Mouse (Mus musculus) adrenal gland, postnatal 25 days (tissue): ENCODE results near the gene Olfr1246. TPM values are rescaled to one million over a fixed set of nuclear protein-coding genes. Genes with fewer than 3 reads are reported as not detected.
"Not testable (repeated sequence)": the region's sequence is repeated elsewhere in the genome, so short reads cannot be mapped to it uniquely, and the experiment has no call there.

Source experiments
- DNase-seq: peaks from one replicate; pipeline ENCODE4 v3.0.0; 2021; ENCODE audit warnings: mixed read lengths
- long read RNA-seq: library from polyadenylated mRNA; stranded (forward); transcript quantifications from one replicate; pipeline ENCODE4 v2.0.0, GENCODE M21; 2021
- total RNA-seq: library from RNA; stranded (reverse); gene quantifications from 2 replicates; pipeline ENCODE4 v1.2.3, GENCODE M21; 2021

The Olfr1246 gene
- not detected in 2 replicates for total RNA-seq
- long read RNA-seq, result 0 reads

DNA sequence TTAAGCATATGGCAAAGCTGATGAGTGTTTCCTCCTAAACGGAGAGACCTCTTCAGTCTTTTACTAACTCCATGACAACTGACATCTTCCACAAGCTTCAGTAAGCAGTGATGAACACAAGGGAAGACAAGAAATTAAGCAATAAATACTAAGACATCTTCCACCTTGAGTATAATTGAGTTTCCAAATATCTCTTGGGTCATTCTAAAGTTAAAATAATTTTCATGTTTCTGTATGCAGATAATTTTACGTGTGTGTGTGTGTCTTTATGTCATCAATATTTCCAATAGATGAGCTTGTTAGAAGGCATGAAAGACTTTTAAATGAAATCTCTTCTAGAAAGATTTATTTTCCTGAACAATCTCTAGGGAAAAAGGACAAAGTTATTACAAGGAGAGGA, at the start of gene Olfr1246:
Olfr1246 (minus strand) TSS at position 101 of the 400 bp plus-strand sequence.
- DNase-seq, result no peak

DNA sequence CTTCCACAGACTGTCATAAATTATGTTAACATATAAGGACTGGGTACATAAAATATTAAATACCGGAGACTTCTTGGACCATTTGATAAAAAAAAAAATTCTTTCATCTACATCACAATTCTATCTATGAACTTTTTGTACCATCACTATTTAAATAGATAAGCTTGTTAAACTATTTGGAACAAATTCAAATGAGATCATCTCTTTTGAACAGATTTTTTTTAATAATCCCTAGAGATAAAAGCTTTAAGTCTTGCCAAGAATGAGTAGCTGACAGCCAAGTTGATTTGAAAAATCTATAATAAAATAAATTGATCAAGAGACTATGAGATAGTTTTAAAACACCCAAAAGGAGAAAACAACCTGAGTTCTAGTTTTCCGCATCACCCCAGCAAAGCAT, 41.9 kb upstream of the Olfr1246 start, which contains the start of gene Olfr1249:
Olfr1249 (minus strand) TSS at position 101 of the 400 bp plus-strand sequence.
- DNase-seq, result no peak

DNA sequence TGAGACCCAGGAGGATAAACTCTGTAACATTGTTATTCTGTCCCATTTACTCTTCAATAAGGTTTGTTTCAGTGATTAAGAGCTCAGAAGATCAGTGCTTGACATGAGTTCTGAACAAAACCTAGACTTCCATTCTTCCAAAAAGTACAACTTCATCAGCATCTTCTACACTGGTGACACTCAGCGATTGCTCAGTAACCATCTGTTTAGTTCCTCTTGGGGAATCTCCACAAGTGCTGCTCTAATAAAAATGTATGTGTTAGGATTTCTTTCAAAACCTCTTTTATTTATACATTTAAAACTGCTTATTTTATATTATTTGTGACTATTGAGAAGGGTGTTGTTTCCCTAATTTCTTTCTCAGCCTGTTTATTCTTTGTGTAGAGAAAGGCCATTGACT, 25.2 kb upstream of the Olfr1246 start, which contains the start of gene Olfr1248:
Olfr1248 (minus strand) TSS at position 101 of the 400 bp plus-strand sequence.
- DNase-seq, result not testable (repeated sequence)

DNA sequence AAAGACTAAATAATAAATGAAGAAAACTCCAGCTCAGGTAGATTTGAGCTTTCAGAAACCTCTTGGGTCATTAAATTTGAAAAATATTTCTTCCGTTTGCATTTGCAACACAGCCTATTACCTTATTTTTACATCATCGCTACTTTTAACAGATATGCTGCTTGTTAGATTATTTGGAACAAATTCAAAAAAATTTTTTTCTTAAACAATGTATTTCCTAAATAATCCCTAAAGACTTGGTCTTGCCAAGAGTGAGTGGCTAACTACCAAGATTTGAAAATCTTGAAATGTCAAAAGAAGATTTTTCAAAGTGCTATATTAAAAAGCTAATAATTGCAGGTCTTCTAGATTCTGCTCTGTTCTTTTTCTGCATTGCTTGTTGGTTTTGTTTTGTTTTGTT, 21.1 kb upstream of the Olfr1246 start, which contains the start of gene Olfr1247:
Olfr1247 (minus strand) TSS at position 101 of the 400 bp plus-strand sequence.
- DNase-seq, result no peak

DNA sequence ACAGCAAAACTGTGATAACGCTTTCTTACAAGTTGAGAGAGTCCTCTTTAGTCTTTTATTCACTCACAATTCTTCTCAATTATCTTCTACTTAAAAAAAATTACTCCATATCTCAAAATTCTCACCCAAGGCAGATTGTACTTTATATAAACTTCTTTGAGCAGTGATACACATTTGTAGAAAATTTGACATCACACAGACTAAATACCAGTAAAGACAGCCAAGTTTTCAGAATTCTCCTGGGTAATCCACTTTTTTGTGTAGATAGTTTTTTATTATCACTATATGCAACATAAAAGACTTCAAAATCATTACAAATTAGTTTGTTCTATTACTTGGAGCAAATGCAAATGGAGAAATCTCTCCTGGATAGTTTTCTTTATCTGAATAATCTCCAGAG, 14.6 kb downstream of the Olfr1246 start, which contains the start of gene Olfr1245:
Olfr1245 (minus strand) TSS at position 101 of the 400 bp plus-strand sequence.
- no peak for DNase-seq

DNA sequence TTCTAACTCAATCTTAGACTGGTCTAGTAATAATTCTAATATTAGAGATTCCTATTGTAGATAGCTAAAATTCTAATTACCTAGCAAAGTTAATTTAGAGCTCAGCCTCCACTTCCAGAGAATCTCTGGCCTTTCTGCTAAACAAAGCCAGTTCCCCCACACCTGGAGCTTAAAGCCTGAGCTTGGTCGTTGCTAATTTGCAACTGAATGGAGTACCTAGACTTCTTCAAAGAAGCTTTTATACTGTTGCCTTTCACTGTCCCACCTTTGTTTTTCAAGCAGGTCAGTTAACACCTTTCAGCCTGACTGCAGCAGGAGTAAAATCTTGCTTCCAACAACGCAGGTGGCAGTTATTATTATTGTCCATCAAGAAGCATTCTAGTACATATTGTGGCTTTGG, 30.3 kb downstream of the Olfr1246 start:
- DNase-seq, result not testable (repeated sequence)

DNA sequence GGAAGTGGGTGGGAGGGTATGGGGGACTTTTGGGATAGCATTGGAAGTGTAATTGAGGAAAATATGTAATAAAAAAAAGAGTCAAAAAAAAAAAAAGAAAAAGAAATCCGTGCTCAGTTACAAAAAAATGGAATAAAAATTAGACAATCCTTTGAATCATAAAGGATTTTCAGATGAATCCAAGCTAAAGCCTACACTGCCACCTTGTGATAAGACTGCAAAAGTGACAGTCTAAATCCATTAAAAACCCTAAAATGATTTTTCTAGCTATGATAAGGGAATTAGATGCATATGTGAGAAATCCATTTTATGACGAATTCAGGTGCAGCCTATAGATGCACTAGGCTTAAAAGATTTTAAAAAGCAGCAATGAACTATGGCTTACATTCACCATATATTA, 48.4 kb downstream of the Olfr1246 start:
- DNase-seq, result no peak

DNA sequence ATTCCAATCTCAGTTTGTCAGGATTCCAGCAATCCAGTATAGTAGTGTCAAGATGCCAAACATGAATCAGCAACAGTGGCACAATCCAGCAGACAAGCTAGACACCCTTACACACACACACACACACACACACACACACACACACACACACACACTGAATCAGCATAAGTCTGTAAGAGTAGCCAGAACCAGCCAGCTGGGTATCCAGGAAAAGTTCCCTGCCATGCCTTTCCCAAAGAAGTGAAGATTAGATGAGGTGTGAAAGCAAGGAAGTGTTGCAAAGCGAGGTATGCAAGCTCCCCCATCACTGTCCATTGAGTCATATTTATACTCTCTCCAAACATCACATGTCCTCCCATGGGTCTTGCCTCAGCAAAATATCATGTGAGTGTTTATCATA, 53.0 kb downstream of the Olfr1246 start:
- DNase-seq, result no peak

Other genes with a start within 250 kb of the Olfr1246 start
- not detected in 2 replicates for gene Olfr1234, start 228.3 kb downstream of the Olfr1246 start, total RNA-seq
- gene Olfr1238, start 183.5 kb downstream of the Olfr1246 start, total RNA-seq, result not detected in 2 replicates
- not detected in 2 replicates for gene Olfr1239, start 172.8 kb downstream of the Olfr1246 start, total RNA-seq
- not detected in 2 replicates for gene Olfr1240, start 150.2 kb downstream of the Olfr1246 start, total RNA-seq
- not detected in 2 replicates for gene Olfr1241, start 106.0 kb downstream of the Olfr1246 start, total RNA-seq
- not detected in 2 replicates for gene Olfr1242, start 94.8 kb downstream of the Olfr1246 start, total RNA-seq
- not detected in 2 replicates for gene Olfr1243, start 61.7 kb downstream of the Olfr1246 start, total RNA-seq
- gene Olfr1245, start 14.7 kb downstream of the Olfr1246 start, total RNA-seq, result not detected in 2 replicates
- not detected in 2 replicates for gene Olfr1247, start 21.0 kb upstream of the Olfr1246 start, total RNA-seq
- not detected in 2 replicates for gene Olfr1248, start 25.1 kb upstream of the Olfr1246 start, total RNA-seq
- not detected in 2 replicates for gene Olfr1249, start 41.8 kb upstream of the Olfr1246 start, total RNA-seq
- gene Olfr1250, start 68.3 kb upstream of the Olfr1246 start, total RNA-seq, result not detected in 2 replicates
- not detected in 2 replicates for gene Olfr1251, start 78.8 kb upstream of the Olfr1246 start, total RNA-seq
- not detected in 2 replicates for gene Olfr1252, start 131.9 kb upstream of the Olfr1246 start, total RNA-seq
- gene Olfr1253, start 163.9 kb upstream of the Olfr1246 start, total RNA-seq, result not detected in 2 replicates
- gene Olfr1254, start 200.5 kb upstream of the Olfr1246 start, total RNA-seq, result not detected in 2 replicates
- gene Olfr1255, start 218.9 kb upstream of the Olfr1246 start, total RNA-seq, result not detected in 2 replicates
- not detected in 2 replicates for gene Olfr1256, start 248.4 kb upstream of the Olfr1246 start, total RNA-seq